Mouse (Mus musculus): ENCODE results near the gene Fbxo9.
"Not testable (repeated sequence)": the region's sequence is repeated elsewhere in the genome, so short reads cannot be mapped to it uniquely, and the experiment has no call there.

Fbxo9 gene

DNA sequence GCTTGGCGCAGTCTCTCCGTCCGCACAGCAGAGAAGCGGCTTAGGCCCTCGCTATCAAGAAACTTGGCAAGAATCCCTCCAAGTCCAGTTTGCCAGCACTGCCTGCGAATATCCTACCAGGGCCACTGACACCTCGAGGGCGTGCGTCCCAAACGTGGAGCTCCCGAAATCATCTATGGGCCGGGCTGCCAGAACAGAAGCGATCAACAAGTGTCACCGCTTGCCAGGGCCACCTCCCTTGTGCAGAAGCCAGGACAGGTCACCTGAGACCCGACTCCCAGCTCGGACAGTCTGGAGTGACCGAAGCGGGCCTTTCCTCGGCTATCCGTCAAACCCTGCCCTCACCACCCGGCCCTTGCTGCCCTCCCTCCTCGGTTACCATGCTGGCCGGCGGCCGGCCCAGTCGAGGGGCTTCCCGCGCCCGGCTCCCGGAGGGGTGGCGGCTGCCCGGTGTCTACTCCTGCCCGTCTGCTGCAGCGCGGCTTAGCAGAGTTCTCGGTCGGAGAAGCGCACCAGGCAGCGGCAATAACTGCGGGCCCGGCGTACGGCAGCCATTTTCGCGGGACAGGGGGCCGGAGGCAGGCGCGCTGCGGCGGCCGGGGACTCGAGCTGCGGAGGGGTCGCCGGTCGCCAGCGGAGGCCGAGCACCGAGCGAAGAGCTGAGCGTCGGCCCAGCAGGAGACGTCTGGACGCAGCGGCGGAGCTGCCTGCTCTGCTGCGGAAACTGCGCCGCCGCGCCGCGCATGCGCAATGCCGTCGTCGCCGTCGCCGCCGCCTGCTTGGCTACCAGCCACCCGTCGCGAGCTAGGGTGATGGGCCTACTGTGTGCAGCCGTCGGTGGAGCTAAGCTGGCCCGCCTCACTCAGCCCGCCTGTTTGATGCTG lies 711 bp downstream of the Fbxo9 start:
- peak; percentile 79 for DNase-seq

DNA sequence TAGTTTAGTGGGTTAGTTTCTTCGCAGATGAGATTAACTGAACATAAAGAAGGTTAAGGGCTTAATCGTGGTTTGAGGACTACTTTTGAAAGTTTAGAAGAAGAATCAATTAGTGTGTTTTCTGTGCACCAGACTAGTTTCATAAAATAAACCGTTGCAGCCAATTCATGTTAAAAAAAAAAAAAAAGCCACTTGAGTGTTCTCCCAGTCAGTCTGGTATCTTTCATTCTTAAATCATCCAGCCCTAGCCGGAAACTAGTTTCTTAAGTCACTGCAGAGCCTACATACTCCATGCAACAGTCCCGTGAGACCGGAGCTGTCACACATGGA lies 1.3 kb downstream of the Fbxo9 start:
- no peak for DNase-seq

DNA sequence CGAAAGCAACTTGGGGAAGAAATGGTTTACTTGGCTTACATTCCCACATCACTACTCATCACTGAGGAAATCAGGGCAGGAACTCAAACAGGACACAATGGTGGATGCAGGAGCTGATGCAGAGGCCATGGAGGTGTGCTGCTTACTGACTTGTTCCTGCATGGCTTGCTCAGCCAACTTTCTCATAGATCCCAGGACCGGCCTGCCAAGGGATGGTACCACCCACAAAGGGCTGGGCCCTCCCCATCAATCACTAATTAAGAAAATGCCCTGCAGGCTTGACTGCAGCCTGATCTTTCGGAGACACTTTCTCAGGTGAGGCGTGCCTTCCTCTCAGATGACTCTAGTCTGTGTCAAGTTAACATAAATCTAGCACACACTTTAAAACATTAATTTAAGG lies 2.0 kb downstream of the Fbxo9 start:
- no peak for DNase-seq

DNA sequence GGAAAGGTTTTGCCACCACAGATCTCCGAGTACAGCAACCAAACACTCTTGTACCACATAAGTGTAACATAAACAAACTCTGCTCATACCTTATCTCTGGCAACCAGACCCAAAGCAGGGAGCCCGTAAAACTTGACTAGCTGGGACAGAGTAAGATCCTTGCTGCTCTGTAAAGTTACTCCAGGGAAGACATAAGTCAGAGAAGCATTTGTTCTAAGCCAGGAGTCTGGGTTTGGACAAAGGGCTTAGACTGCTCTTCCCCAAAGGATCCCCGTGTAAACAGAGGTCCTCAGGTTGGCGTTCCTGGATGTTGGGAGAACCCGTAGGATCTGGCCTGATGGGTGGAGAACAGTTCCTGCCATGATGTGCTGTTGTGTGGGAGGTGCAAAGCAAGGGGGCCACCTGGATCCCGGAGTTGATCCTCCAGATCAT lies 3.3 kb downstream of the Fbxo9 start:
- DNase-seq, result no peak

DNA sequence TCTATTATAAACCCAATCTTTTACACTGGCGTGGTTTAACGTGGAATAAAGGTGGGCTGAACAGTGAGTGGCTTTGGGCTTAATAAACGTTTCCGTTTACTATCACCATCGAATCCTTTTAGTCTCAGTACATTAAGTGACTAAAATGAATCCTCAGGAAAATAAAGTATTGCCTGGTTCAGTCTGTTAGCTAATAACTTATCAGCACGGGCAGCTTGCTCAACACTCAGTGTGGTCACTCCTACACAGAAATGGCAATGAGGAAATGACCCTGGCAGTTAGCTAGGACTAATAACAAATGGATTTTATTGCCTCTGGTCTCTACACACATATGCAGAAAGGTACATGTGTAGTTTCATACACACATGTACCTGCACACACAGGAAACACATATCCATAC lies 3.9 kb downstream of the Fbxo9 start:
- peak; percentile 69 for DNase-seq

DNA sequence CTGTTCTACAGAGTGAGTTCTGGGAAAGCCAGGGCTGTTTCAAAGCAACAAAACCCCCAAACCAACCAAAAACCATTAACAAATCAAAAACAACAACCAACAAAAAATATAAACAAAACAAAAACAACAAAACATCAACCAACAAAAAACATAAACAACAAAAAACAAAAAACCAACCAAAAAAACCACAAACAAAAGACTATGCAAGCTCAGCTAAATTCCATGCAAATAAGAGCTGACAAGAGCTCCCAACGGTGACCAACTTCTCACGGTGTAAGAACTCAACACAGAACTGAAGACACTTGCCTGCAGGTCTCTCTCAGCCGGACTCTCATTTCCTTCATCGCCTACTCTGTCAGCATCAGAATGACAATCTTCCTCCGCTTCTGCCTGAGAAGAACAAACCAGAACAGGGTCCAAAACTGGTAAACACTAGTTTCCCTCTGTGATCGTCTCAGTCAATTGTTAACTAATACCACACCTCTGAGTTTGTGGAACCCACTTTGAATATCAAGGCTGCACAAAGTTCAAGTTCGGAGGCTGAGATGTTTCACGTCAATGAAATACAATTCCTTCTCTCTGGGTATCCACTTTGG lies 4.8 kb downstream of the Fbxo9 start:
- no peak for DNase-seq

DNA sequence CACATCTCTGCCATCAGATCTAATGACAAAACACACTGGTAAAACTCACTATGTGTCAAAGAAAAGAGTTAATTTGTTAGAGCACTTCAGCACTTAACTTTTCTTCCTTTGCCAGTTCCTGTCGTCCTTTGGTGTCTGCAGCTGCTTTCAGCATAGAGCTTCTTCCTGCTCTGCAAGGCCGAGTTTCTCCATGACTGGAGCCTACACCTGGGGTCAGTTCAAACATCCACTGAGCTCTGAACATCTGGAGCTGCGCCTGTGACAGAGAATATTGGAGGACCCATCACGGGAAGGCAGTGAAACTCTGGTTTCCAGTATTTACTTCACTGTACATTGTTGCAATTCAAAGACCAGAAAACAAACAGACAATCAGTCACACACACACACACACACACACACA lies 7.4 kb downstream of the Fbxo9 start:
- no peak for DNase-seq

DNA sequence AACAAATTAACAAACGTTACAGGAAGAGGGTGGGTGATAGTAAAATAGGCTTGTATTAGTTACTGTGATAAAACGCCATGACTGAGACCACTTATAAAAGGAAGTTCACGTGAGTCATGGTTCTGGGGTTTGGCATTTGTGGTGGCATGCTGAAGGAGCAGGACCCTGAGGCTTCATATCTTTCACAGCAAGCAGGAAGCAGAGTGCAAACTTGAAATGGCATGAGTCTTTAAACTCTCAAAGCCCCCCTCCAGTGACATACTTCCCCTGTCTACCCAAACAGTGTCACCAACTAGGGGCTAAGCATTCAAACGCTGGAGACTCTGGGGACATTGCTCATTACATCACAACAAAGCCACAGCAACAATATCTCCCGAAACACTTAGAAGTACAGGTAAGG lies 7.9 kb downstream of the Fbxo9 start:
- no peak for DNase-seq

DNA sequence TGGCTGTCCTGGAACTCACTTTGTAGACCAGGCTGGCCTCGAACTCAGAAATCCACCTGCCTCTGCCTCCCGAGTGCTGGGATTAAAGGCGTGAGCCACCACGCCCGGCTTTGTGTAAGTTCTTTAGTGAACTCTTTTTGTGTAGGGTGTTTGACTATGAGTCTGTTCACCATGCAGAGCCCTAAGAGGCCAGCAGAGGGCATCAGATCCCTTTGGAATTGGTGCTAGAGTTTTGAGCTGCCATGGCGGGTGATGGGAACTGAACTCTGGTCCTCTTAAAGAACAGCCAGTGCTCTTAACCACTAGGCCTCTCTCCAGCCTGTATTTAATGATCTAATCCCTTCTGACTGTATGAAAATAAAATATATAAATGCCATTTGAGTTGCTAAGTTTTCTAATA lies 12.5 kb downstream of the Fbxo9 start:
- DNase-seq, result no peak

DNA sequence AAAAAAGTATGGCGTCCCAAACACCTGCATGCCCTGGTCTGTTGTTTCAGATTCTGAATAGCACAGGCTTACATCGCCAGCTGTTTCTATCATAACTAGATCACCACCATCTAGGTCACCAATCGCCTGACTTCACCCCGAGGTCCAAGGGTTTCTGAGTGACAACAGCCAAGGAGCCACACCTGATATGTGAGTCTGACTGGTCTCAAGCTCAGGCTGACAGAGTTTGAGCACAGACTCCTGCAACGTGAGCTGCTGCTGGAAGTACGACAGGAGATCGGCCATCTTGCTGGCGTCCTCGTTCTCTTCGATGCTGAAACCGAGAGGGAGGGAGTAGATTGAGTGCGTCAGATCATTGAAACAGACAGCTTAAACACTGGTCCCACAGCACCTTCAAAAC lies 13.2 kb downstream of the Fbxo9 start:
- no peak for DNase-seq

DNA sequence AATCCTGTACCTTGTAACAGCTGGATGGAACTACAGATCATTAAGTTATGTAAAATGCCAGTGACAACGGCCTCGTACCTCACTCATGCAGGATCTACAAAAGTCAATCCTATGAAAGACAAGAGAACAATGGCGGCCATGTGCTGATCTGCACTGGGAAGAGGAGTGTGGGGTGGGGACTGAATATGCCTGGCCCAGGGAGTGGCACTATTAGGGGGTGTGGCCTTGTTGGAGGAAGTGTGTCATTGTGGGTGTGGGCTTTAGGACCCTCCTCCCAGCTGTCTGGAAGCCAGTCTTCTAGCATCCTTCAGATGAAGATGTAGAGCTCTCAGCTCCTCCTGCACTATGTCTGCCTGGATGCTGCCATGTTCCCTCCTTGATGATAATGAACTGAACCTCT lies 18.3 kb downstream of the Fbxo9 start:
- no peak for DNase-seq

DNA sequence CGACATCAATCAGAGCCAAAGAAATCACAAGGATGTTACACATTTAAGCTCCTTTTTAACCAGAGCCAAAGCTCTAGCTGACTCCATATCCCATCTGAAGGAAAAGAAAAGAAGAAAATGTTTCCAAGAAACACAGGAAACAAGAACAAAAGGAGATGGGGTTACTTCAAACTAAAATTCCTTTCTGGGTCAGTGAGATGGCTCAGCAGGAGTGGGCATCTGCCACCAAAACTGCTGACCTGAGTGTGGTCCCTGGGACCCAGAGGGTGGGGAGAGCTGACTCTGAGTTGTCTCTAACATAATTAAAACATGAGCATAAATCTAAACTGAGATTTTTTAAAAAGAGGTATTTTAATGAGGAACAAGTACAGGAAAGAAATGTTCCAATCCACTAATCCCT lies 19.0 kb downstream of the Fbxo9 start:
- no peak for DNase-seq

DNA sequence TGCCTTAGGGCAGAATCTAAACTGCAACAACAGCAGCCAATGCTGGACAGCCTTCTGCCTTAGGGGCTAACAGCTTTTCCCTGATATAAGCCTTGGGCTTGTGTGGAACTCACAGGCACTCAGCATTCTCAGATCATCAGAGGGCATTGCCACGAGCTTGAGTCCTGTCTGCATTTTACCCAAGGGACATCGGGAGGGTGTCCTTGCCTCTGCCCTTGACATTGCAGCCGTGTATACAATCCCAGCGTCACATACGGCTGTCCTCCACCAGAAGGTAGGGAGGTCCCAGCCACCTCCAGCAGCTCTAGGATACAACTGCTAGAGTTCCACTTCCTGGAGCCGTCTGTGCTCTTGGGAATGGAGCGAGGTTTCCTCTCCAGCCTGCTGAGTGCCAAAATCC lies 19.9 kb downstream of the Fbxo9 start:
- no peak for DNase-seq

DNA sequence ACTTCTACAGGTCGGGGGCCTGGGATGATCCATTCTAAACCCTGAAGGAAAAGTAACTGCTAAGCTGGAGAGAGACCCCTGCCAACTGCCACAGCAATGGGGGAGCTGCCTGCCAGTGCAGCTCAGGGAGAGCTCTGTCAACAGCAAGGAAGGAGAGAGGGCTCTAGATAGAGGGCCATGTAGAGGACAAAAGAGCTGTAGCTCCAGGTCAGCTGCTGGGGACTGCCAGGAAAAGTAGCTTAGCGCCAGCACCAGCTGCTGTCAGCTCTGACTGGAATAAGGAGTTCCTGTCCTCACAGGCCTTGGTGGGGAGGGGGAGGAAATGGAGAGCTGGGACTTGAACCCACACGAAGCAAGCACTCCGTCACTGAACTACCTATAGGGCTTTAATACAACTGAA lies 20.3 kb downstream of the Fbxo9 start:
- DNase-seq, result no peak

DNA sequence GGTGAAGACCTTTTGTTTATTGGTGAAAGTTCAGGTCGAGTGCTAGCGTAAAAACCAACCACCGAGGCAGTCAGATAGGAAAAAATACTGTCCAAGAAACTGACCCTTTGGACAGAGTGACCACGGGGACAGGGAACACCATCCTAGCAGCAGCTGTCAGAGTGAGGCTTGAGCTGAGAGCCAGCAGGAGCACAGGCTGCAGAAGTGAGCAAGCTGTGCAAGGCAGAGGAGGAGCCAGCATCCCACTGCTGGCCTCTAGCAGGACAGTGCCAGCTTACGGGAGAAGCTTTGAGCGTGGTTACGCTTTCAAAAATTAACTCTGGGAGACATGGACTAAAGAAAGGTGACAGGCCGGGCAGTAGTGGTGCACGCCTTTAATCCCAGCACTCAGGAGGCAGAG lies 21.1 kb downstream of the Fbxo9 start:
- DNase-seq, result no peak

DNA sequence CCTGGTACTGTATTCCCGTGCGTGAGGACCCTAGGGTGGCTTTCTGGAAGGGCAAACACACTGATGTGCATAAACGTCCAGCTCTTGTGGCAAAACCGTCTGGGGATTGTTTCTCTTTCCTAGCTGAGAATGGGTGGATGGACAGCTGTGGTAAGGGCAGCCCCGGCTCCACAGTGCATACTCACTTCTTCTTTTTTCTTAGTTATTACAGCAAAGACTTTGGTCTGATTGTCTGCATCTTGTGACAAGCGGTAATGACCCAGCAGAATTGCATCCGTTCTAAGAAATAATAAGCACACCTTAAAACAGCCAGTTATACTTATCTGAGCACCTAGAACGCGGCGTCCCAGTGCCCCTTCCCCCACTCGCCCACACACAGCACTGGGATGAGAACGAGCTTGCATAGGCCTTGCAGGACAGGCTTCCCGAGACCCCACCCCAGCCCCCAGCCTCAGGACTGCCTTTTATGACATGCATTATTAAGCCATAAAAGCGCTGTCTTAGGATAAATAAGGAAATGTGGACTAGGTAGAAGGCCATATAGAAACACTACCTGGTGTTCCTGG lies 23.1 kb downstream of the Fbxo9 start:
- no peak for DNase-seq

DNA sequence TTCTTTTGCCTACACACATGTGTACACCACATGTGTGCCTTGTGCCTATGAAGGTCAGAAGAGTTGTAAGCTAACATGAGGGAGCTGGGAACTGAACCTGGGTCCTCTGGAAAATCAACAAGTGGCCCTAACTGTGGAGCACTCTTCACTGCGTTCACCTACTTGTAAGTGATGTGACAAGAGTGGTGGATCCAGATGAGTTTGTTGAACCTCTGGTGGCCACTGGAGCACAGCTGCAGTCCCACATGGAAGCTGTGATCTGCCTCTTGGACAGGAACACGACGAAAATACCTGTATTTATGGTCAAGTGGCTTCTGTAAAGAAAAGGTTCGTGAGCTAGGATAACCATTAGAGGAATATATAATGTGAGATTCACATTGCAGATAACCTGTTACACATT lies 24.5 kb downstream of the Fbxo9 start:
- DNase-seq, result no peak

DNA sequence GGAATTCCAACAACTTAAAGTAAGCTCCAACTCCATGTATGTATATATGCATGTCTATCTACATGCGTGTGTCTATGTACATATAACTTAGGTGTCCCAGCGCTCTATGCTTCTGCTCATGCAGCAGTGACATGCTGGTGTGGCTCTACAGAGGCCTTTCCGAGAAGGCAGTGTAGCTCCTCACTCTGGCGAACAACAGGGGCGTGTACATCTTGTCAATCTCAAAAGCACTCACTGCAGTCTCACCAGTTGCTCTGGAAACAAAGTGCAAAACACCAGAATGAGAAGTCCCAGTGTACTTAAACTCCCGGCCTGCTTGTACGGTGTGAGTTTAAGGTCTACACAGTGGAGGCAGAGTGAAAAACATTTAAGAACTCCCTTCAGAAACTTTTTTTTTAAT lies 27.0 kb downstream of the Fbxo9 start:
- peak; percentile 50 for DNase-seq

DNA sequence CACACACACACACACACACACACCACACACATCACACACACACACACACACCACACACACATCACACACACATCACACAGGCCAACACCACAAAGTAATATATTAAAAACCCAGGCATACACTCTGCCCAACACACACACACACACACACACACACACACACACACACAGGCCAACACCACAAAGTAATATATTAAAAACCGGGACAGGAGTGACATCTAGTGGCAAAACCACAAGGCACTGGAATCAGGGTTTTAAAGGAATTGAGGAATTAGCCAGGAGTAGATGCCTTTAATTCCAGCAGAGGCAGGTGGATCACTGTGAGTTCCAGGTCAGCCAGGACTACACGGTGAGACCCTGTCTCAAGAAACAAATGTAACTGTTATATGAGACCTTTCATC lies 30.6 kb downstream of the Fbxo9 start:
- peak; percentile 24 for DNase-seq

DNA sequence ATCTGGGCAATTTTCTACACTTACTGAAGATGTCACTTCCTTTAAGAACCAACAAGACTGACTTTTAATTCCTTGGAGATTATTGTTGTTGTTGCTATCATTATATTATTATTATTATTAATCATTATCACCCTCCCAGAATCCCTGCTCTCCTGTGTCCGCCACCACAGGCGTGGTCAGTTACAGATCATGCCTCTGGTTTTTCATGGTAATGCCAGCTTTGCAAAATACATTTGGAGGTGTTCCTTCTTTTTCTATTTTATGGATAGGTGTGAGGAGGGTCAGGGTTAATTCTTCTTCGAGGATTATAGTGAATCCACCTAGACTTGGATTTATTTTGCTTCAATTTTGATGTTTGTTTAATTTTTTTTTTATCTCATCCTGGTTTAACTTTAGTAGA lies 33.6 kb downstream of the Fbxo9 start:
- DNase-seq, result no peak

DNA sequence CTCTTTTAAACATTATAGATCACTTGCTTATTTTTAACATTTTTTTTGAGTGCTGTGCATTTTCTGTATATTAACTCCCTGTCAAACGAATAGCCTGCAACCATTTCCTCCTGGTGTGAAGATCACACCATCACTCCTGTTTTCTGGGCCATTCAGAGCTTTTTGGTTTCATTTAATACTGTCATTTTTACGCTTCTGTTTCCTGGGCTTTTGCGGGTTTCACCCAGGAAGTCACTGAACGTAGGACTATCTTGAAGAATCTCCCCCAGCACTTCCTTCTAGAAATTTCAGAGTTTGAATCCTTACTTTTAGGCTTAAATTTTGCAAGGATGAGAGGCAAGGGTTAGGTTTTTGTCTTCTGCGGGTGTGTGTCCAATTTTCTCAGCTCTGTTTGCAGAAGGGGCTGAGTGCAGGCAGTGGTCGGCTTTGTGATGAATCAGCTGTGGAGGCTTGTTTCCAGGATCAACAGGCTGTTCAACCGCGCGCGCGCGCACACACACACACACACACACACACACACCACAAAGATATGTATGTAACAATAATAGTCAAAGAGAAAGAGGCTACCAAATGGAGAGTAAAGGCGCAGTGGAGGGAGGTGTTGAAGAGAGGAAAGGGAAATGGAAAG lies 35.0 kb downstream of the Fbxo9 start:
- no peak for DNase-seq

DNA sequence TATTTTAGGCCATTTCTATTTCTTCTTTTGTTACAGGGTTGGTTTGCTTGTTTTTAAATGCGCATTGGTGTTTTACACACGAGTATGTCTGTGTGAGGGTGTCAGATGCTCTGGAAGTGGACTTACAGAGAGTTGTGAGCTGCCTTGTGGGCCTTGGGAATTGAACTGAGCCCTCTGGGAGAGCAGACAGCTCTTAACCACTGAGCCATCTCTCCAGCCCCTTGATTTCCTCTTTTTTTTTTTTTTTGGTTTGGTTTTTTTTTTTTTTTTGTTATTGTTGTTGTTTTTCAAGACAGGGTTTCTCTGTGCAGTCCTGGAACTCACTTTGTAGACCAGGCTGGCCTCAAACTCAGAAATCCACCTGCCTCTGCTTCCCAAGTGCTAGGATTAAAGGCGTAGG lies 35.6 kb downstream of the Fbxo9 start:
- DNase-seq, result not testable (repeated sequence)

DNA sequence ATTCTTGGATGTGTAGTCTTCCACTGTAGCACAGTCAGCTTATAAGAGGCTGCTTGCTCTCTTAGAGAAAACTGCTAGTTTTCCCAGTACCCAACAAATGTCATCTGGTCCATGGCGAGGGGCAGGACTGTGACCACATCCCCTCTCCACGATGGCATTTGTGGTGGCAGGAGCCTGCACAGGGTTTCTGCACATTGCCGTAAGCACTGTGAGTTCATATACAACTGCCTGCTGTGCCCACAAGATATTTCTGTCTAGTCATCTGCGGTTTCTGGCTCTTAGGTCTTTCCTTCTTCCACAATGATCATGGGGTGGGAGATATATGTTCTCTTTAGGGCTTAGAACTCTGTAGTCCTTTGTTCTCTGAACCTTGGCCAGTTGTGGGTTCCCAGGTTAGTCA lies 37.2 kb downstream of the Fbxo9 start:
- no peak for DNase-seq

DNA sequence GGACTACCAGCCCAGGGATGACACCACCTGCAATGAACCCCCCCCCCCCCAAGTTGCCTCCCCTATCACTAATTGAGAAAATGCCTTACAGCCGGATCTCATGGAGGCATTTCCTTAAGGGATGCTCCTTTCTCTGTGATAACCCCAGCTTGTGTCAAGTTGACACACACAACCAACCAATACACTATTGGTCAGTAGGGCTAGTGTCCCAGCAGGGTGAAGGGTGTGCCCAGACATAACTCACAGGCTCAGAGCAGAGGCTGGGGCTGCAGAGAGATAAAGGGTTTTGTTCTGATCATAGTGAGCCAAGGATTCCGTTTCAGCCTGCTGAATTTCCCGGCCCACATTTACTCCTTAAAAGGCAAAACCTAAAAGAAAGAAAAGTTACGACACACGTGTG lies 38.4 kb downstream of the Fbxo9 start:
- DNase-seq, result no peak

All from lung, postnatal 36 days (tissue).